Mouse (Mus musculus) gastrocnemius, adult 8-10 months (tissue): Measurements from ENCODE around the gene Nle1. TPM values are rescaled to one million over a fixed set of nuclear protein-coding genes. Genes with fewer than 3 reads are reported as not detected.

Experiments used
- DNase-seq, 2 experiments: peaks; one replicate each; pipeline ENCODE4 v3.0.0; 2022; ENCODE audit warnings: low spot score in 2 of 2
- total RNA-seq, 4 experiments: library from RNA; stranded (reverse); gene quantifications; 2 replicates each; pipeline ENCODE4 v1.2.4; 2022

The Nle1 gene
- total RNA-seq, 4 experiments from 2014 or later: 9.0 to 12.9 (median 10.9) TPM

- DNase-seq: no peak
Observed at GRCm38 (mm10) chr11:82869506-82870172, 38.6 kb downstream of the Nle1 start.

- no peak for DNase-seq
Observed at GRCm38 (mm10) chr11:82867956-82868355, 40.3 kb downstream of the Nle1 start.

- DNase-seq: no peak
Observed at GRCm38 (mm10) chr11:82866850-82867564, 41.2 kb downstream of the Nle1 start.

GRCm38 (mm10) chr11:82865957-82866356 is 42.3 kb downstream of the Nle1 start:
- no peak for DNase-seq

- no peak for DNase-seq
Observed at GRCm38 (mm10) chr11:82863488-82863931, 44.7 kb downstream of the Nle1 start.

- DNase-seq: no peak
Observed at GRCm38 (mm10) chr11:82863059-82863458, 45.2 kb downstream of the Nle1 start.

GRCm38 (mm10) chr11:82862638-82863037 is 45.6 kb downstream of the Nle1 start:
- DNase-seq: no peak

GRCm38 (mm10) chr11:82861558-82861957 is 46.7 kb downstream of the Nle1 start:
- DNase-seq: no peak

GRCm38 (mm10) chr11:82860759-82861158 is 47.5 kb downstream of the Nle1 start:
- no peak for DNase-seq

- no peak for DNase-seq
Observed at GRCm38 (mm10) chr11:82857307-82857848, 50.8 kb downstream of the Nle1 start.

- DNase-seq: no peak
Observed at GRCm38 (mm10) chr11:82856032-82856431, 52.2 kb downstream of the Nle1 start.

- no peak for DNase-seq
Observed at GRCm38 (mm10) chr11:82855327-82855973, 52.8 kb downstream of the Nle1 start.

GRCm38 (mm10) chr11:82854111-82854510 is 54.1 kb downstream of the Nle1 start:
- no peak for DNase-seq

GRCm38 (mm10) chr11:82852958-82853357 is 55.3 kb downstream of the Nle1 start:
- no peak for DNase-seq

- DNase-seq: no peak
Observed at GRCm38 (mm10) chr11:82852540-82852939, 55.7 kb downstream of the Nle1 start.

GRCm38 (mm10) chr11:82852115-82852514 is 56.1 kb downstream of the Nle1 start:
- no peak for DNase-seq

Other genes starting within 250 kb of the Nle1 start
- under 1 TPM in 3 of 4 experiments, not detected in 1; 0.22 to 0.34 (median 0.32) TPM for gene Cct6b, start 144.1 kb downstream of the Nle1 start, total RNA-seq
- 10 to 100 TPM; 12.0 to 14.7 (median 13.7) TPM for gene Zfp830, start 144.1 kb downstream of the Nle1 start, total RNA-seq
- gene Lig3, start 127.3 kb downstream of the Nle1 start, total RNA-seq: 10 to 100 TPM; 19.6 to 25.6 (median 21.3) TPM
- 1 to 10 TPM; 7.5 to 9.7 (median 8.8) TPM for gene Rffl, start 37.2 kb downstream of the Nle1 start, total RNA-seq
- 1 to 10 TPM; 3.1 to 4.1 (median 3.6) TPM for gene Rad51d, start 17.8 kb downstream of the Nle1 start, total RNA-seq
- gene Fndc8, start 16.3 kb downstream of the Nle1 start, total RNA-seq: not detected
- gene Unc45b, start 2.1 kb upstream of the Nle1 start, total RNA-seq: 100 to 1,000 TPM; 184 to 219 (median 203) TPM
- 10 to 100 TPM; 10.1 to 16.3 (median 12.4) TPM for gene Slfn5, start 42.9 kb upstream of the Nle1 start, total RNA-seq
- under 1 TPM; 0.05 to 0.18 (median 0.09) TPM for gene Slfn9, start 83.4 kb upstream of the Nle1 start, total RNA-seq
- gene Slfn8, start 112.4 kb upstream of the Nle1 start, total RNA-seq: under 1 TPM; 0.17 to 0.36 (median 0.33) TPM
- under 1 TPM; 0.48 to 0.62 (median 0.56) TPM for gene Slfn2, start 156.7 kb upstream of the Nle1 start, total RNA-seq
- gene Slfn1, start 208.4 kb upstream of the Nle1 start, total RNA-seq: not detected